Mouse (Mus musculus) intestine, postnatal 0 days (tissue): ENCODE results near the gene Tmem222. TPM values are rescaled to one million over a fixed set of nuclear protein-coding genes. Genes with fewer than 3 reads are reported as not detected.
A peak's percentile ranks its signal among the peaks of the same experiment; 100 is the strongest.

Experiments used
- ATAC-seq: fragments of 200-750 bp; cut with Nextera tagmentation; 2 replicates; pipeline ENCODE4 v1.8.0; 2017; ENCODE audit warnings: mild to moderate bottlenecking, moderate TSS enrichment, moderate library complexity
- H3K27ac ChIP-seq: fragments of 300-500 bp; sonication (generic); 2 replicates; pipeline ENCODE4 v1.5.1; 2014; ENCODE audit warnings: mild to moderate bottlenecking, low read depth, low read length, moderate library complexity
- H3K27me3 ChIP-seq: fragments of 300-500 bp; sonication (generic); replicated peaks from 2 replicates; pipeline ENCODE4 v1.6.1; 2014; ENCODE audit warnings: low read length, mixed read lengths; ENCODE audit not compliant: control insufficient read depth, insufficient read depth
- H3K36me3 ChIP-seq: fragments of 300-500 bp; sonication (generic); 2 replicates; pipeline ENCODE4 v1.6.1; 2014; ENCODE audit warnings: mild to moderate bottlenecking, moderate library complexity; ENCODE audit not compliant: control insufficient read depth, insufficient read depth
- H3K4me1 ChIP-seq: fragments of 300-500 bp; sonication (generic); replicated peaks from 2 replicates; pipeline ENCODE4 v1.6.1; 2014; ENCODE audit warnings: antibody characterized with exemption, low read length, mixed read lengths; ENCODE audit not compliant: control insufficient read depth, insufficient read depth
- H3K4me2 ChIP-seq: fragments of 300-500 bp; sonication (generic); replicated peaks from 2 replicates; pipeline ENCODE4 v1.6.1; 2014; ENCODE audit warnings: low read depth, mild to moderate bottlenecking, moderate library complexity
- H3K4me3 ChIP-seq: fragments of 300-500 bp; sonication (generic); 2 replicates; pipeline ENCODE4 v1.5.1; 2014; ENCODE audit warnings: low read depth, low read length
- H3K9ac ChIP-seq: fragments of 300-500 bp; sonication (generic); 2 replicates; pipeline ENCODE4 v1.6.1; 2014; ENCODE audit warnings: mild to moderate bottlenecking, low read depth, low read length
- H3K9me3 ChIP-seq: fragments of 300-500 bp; sonication (generic); 2 replicates; pipeline ENCODE4 v1.6.1; 2016; ENCODE audit warnings: mixed run types; ENCODE audit not compliant: control insufficient read depth
- CTCF ChIP-seq: sonication (generic); IDR thresholded peaks from 2 replicates; pipeline ENCODE4 v1.5.1; 2016; ENCODE audit warnings: low read depth, mild to moderate bottlenecking, control low read depth, antibody characterized with exemption, moderate library complexity
- WGBS: fragments of 180-500 bp; shearing (Covaris S2); extraction: QIAGEN DNeasy Blood & Tissue Kit; methylation state at CpG from one replicate; pipeline ENCODE4 v1.1.7; 2014; 5-methylcytosine and 5-hydroxymethylcytosine counted together
- polyA plus RNA-seq: library from polyadenylated mRNA; unstranded; fragments of >200 nt; fragmentation: Nextera tagmentation; extraction: Ambion mirVana; gene quantifications from 2 replicates; pipeline ENCODE4 v1.2.1, GENCODE M21; 2015

Gene Tmem222
- polyA plus RNA-seq, 1 experiment from 2014 or later: 52.8 TPM

DNA sequence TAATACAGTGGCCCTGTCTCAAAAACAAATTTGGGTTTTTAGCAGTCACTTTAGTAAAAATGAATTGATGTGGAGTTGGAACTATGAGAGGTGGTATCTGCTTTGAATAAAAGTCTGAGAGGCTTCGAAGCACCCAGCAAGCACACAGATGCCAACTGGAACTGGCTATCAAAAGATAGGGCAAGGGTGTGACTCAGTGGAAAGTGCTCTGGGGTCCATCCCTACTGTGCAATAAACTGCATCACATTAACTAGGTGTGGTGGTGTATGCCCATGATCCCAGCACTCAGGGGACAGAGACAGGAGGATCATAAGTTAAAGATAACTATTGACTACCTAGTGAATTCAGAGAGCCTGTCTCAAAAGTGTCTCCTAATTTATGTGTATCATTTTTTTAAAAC is 13.7 kb upstream of the Tmem222 start:
- Histone ChIP-seq H3K27ac (no peak overlapping the region), H3K4me2 (no peak overlapping the region), H3K36me3 (peaks cover 40% of the 10 kb centered on the region), H3K9me3 (no peaks in the 10 kb centered on the region), H3K27me3 (no peaks in the 10 kb centered on the region), H3K4me3 (no peak overlapping the region), H3K4me1 (no peaks in the 10 kb centered on the region), H3K9ac (no peak overlapping the region)
- no peak for TF ChIP-seq CTCF
- WGBS: 84% methylated on average over 1 of the region's 1 CpGs
- ATAC-seq: no peak

DNA sequence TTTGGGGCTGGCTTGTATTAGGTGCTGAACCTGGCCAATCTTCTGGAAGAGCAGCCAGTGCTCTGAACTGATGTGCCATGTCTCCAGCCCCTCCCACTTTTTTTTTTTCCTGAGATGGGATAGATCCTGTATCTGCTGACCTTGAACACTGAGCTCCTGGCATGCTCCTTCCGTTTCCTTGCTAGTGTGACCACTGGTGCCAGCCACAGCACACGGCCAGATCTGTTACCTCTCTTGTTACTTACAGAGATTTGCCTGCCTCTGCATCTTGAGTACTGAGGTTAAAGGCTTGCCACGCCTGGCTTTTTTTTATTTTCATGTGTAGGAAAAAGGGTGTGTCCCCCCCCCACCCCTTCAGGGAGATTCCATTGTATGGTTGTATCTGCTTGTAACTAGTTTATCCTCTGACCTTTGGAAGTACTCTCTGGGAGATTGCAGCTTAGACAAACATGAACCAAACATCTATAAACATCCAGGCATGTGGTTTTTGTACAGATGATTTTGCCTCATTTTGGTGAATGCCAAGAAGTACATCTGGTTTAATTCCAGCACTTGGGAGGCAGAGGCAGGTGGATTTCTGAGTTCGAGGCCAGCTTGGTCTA is 9.0 kb upstream of the Tmem222 start:
- WGBS: 64% methylated on average over 4 of the region's 4 CpGs
- H3K9ac ChIP-seq: no peak overlapping the region

DNA sequence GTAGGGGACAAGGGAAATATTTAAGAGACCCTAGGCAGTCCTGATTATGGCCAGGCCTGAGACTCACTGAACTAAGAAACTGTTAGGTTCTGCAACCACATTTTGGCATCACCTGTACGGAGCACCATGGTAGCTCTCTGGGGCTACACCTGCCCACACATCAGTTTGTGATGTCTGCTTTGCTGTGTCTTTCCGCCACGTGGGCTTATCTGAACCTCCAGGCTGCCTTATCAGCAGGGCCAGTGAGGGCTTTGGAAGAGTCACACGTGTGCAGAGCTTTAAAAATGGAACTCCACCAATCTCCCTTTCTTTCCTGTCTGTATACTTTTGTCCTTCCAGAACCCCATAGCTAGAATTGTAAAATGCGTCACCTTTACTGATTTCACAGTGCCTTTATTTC is 8.4 kb upstream of the Tmem222 start:
- Histone ChIP-seq H3K4me1 (no peaks in the 10 kb centered on the region), H3K9ac (no peak overlapping the region), H3K27ac (no peak overlapping the region), H3K9me3 (no peaks in the 10 kb centered on the region), H3K36me3 (no peaks in the 10 kb centered on the region), H3K27me3 (no peaks in the 10 kb centered on the region), H3K4me3 (no peak overlapping the region), H3K4me2 (no peak overlapping the region)
- no peak for TF ChIP-seq CTCF
- no peak for ATAC-seq
- 52% methylated on average over 5 of the region's 5 CpGs for WGBS

More for the DNA sequence above, 9.0 kb upstream of the Tmem222 start:
- Histone ChIP-seq H3K4me1 (no peaks in the 10 kb centered on the region), H3K27ac (no peak overlapping the region), H3K36me3 (no peaks in the 10 kb centered on the region), H3K27me3 (no peaks in the 10 kb centered on the region), H3K4me3 (no peak overlapping the region), H3K9me3 (no peaks in the 10 kb centered on the region), H3K4me2 (no peak overlapping the region)
- no peak for ATAC-seq
- TF ChIP-seq CTCF: no peak

DNA sequence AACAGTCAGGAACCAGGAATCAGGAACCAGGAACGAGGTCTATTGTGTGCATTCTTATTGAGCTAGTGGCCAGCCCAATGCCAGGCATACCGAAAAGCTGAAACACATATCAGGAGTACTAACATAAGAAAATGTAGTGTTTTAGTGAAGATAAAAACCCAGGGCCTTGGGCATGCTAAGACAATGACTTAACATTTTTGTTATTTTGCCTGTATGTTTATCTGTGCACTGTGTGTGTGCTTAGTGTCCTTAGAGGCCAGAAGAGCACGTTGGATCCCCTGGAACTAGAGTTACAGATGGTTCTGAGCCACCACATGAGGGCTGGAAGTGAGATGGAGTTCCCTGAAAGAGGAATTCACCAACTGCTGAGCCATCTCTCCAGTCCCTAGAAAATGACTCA is 7.7 kb upstream of the Tmem222 start:
- no peak for ATAC-seq
- 73% methylated on average over 3 of the region's 3 CpGs for WGBS
- H3K9me3 ChIP-seq: no peaks in the 10 kb centered on the region
- H3K4me3 ChIP-seq: no peak overlapping the region
- TF ChIP-seq CTCF: no peak
- no peaks in the 10 kb centered on the region for H3K4me1 ChIP-seq
- H3K36me3 ChIP-seq: no peaks in the 10 kb centered on the region
- H3K27me3 ChIP-seq: no peaks in the 10 kb centered on the region
- H3K4me2 ChIP-seq: no peak overlapping the region
- no peak overlapping the region for H3K9ac ChIP-seq
- H3K27ac ChIP-seq: no peak overlapping the region

DNA sequence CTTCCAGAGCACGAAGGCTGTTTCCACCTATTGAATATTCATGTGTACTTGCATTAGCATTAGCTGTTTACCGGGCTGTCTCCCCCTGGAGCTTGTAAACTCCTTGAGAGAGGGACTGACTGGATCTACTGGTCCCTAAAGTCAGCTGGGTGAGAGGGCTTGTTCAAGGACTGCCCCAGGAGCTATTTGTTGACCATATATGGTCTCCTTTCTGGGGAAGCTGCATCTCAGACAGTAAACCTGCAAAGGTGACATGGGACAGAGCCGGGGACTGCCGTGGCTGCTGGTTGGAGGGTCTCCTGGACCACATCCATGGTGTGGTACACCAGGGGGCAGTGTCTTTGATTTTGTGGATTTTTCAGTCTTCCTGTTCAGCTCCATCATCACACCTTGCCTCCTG is 5.1 kb upstream of the Tmem222 start:
- WGBS: 24% methylated on average over 4 of the region's 4 CpGs
- no peak overlapping the region for H3K9ac ChIP-seq
- H3K4me2 ChIP-seq: no peak overlapping the region
- H3K27ac ChIP-seq: no peak overlapping the region
- ATAC-seq: no peak
- H3K4me1 ChIP-seq: 0 out of 2 replicates have a peak, but pooled peaks cover 3% of the 10 kb centered on the region
- H3K4me3 ChIP-seq: no peak overlapping the region
- H3K27me3 ChIP-seq: no peaks in the 10 kb centered on the region
- TF ChIP-seq CTCF: 0 out of 2 replicates have a peak, but pooled peaks have one; percentile 13
- no peaks in the 10 kb centered on the region for H3K9me3 ChIP-seq
- no peaks in the 10 kb centered on the region for H3K36me3 ChIP-seq

DNA sequence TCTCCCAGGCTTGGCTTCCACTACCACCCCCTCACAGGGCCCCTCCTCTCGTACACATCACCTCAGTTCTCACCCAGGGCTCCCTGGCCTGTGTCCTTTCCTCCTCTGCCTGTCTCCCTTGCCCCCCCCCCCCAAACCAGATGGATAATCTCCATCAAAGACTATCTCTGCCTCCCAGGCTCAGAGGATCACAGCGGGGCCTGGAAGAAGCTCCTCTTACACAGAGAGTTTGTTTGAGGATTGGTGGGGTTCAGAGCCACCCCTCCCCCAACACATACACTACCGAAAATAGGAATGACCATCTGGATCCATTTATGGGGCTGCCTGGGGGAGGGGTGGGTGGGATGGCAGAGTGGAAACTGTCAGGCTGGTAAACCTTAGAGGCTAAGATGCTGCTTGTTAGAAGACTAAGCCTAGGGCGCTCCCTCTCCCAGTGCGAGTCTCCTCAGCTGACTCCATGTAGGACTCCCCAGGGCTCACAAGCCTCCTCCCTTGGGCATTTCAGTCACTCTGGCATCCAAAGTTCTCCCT is 4.4 kb upstream of the Tmem222 start:
- H3K9me3 ChIP-seq: no peaks in the 10 kb centered on the region
- H3K36me3 ChIP-seq: no peaks in the 10 kb centered on the region
- WGBS: 25% methylated on average over 5 of the region's 5 CpGs
- no peak overlapping the region for H3K4me2 ChIP-seq
- H3K27me3 ChIP-seq: no peaks in the 10 kb centered on the region
- no peak overlapping the region for H3K4me3 ChIP-seq
- no peak overlapping the region for H3K9ac ChIP-seq
- no peak for ATAC-seq
- 0 out of 2 replicates have a peak, but pooled peaks cover 3% of the 10 kb centered on the region for H3K4me1 ChIP-seq
- H3K27ac ChIP-seq: peak overlapping the region; percentile 28; the same call in 1 of the 2 replicates
- TF ChIP-seq CTCF: no peak

DNA sequence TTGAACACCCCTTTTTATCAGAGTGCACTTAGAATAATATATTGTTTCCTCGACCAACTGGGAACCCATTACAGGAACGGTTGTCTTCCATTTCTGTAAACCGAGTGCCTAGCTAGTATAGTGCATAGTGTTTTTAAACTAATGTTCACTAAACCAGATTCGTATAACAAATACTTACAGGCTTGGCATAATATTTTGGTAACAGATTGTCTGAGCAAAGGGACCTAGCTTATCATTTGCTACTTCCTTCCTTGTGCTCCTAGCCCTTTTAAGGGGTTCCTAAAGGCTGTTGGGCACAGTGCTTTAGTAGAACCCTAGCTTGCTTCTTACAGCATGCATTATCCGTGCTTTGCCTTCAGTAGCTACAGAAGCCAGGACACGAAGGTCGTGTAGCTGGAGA is 3.9 kb upstream of the Tmem222 start:
- H3K4me3 ChIP-seq: no peak overlapping the region
- no peaks in the 10 kb centered on the region for H3K36me3 ChIP-seq
- no peak overlapping the region for H3K9ac ChIP-seq
- H3K4me1 ChIP-seq: 0 out of 2 replicates have a peak, but pooled peaks cover 3% of the 10 kb centered on the region
- no peak for TF ChIP-seq CTCF
- no peaks in the 10 kb centered on the region for H3K9me3 ChIP-seq
- no peak overlapping the region for H3K4me2 ChIP-seq
- no peak for ATAC-seq
- H3K27me3 ChIP-seq: no peaks in the 10 kb centered on the region
- 38% methylated on average over 7 of the region's 7 CpGs for WGBS
- H3K27ac ChIP-seq: 0 out of 2 replicates have a peak overlapping the region, but pooled peaks have one; percentile 21
